Mouse (Mus musculus): ENCODE results near the gene Ush2a. TPM values are rescaled to one million over a fixed set of nuclear protein-coding genes. Genes with fewer than 3 reads are reported as not detected.
A peak's percentile ranks its signal among the peaks of the same experiment; 100 is the strongest.

Ush2a gene
- total RNA-seq (2022): under 1 TPM; 0.14 to 0.61 (median 0.26) TPM

DNA sequence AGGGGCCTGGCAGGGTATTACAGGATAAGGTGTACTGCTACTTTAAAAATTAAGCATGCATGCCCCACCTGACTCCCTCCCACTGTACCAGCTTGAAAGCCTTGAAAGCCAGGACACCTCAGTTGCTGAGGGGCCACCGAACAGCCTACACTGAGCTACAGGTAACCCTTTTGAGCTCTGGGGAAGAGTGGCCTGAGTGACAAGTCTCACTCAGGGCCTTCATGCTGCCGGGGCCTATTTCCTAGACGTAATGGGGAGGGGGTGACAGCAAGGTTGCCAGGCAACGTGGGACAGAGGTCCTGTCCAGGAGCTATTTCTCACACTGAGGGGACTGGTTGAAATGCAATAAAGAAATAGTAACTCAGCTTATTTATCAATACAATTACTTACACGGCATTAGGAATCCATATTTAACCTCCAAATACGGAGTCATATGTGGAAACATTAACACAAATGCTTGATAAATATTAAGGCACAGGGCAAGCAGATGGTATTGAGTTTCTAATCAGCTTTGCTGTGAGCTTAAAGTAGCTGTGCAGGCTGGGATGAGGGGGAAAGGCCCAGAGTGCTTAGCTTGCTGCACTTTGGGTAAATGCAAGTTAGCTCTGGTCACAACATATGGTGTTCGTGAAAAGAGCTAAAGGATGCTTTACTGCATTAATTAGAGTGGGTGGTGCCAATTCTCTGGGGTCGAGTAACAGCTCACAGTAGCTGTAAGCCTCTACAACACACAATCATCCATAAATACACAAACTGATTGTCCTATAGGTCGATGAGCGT is at the start of gene Ush2a:
Ush2a (plus strand) TSS at position 121 of the 780 bp plus-strand sequence.
- DNase-seq (ENCODE audit: low spot score in 2 of 2): no peak

DNA sequence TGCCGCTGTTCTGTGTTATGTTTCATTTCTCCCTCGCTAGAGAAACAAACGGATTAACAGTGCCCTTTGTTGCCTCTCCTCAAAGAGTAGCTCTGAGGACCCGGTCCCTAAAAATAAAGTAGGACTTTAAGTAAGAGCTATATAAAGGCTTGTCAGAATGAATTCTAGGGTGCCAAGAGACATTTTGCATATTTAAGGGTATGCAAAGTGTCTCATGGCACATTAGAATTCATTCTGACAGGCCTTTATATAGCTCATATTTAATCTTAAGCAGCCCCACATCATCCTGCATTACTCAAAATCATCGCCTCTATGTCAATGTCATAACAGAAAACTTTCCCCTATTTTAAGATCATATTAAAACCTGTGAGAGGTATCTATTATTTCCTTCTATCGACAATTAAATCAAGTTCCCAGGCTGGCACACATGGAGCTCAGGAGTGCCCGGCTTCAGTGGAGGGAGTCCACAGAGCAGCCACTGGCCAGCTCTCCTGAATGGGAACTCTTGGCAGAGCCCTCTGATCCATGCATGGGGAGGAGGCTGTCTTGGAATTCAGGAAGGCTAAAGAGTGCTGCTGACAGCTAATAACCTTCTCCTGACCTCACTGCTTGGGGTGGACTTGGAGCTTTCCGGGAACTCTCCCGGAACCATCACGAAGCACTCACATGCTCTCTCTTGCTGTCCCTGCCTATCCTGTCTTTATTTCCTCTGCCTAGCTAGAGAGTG is 46.8 kb upstream of the Ush2a start:
- DNase-seq (ENCODE audit: low spot score in 2 of 2): no peak

DNA sequence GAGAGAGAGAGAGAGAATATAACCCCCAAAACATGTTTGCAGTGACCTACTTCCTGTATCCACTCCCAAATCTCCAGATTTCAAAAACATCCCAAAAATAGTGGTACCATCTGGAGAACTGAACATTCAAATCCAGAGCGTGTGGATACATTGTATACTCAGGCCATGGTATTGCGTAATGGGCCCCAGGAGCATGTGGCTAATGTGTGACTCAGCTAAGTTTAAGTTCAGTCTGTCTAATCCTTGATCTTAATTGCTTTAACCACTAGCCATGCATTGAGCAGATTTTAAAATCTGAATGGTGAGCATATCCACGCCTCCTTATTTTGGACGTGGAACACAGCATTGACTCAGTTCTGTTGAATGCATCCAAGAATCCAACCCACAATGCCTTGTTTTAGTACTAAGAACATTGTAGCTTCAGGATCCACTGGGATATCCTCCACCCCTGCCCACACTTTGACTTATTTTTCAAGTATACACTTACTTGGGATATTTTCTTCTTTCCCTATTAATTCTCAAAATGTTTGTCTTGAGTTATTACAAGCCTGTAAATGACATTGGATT is 40.5 kb upstream of the Ush2a start:
- DNase-seq (ENCODE audit: low spot score in 2 of 2): peak in 1 of 2 experiments; percentile 39

DNA sequence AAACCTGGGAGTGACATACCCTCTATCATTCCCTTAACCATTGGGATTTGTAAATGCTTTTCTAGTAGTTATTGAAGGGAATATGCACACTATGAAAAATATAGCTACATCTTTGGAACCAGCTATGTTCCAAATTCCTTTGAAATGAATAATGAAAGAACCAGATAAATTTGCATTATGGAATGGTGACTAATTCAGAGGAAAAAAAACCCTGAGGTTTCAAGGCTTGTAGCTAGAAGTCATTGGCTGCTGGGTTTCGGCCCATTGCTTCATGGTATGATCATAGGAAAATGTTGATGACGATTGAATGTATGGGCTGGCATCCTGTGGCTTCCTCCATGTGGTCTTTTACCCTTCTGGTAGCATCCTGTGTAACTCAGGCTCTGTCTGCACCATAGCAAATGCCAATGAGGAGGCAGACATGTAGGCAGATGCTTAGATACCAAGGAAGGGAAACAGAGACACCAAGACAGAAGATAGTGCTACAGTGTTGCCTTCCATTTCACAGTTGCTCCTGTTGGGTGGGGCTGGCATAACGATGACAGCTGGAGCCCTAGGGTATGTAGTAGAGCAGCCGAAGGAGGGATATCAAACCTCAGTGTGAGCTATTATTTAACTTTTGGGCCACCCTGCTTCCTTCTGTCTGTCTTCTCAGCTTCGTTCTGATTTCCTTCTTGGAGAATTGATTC is 28.6 kb upstream of the Ush2a start:
- no peak for DNase-seq (ENCODE audit: low spot score in 2 of 2)

DNA sequence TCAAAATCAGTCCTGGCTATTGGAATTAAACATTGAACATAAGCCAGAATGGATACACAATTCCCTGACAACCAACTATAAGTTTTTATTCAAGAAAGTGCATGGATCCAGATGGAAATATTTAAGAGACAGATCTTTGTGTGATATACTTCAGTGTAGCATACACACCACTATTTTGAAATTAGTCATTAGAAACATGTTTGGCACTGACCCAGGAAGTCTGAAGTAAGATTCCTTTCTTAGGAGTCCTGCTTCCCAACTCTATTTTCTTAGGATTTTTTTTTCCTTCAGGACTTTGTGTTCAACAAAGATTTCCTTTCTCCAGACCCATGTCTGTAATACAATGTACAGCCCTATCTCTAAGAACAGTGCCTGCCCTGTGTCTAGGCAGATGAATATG is 23.2 kb upstream of the Ush2a start:
- DNase-seq (ENCODE audit: low spot score in 2 of 2): no peak

DNA sequence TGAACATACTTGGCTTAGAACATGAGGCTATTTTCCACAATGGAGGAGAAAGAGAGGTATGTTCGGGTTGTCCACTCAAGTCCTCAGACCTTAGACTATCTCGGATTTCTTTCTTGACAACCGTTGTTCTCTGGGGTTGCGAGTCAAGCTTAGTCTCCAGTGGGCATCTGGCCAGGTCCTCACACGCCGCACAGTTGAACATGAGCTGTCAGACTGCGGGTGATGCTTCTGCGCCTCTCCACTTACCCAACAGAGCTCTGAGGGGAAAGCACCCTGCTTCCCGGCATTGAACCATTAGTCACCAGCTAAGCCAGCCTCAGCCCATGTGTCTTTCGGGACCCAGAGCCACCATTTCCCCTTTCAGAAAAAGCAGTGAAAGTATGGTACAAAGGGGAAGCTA is 20.1 kb upstream of the Ush2a start:
- no peak for DNase-seq (ENCODE audit: low spot score in 2 of 2)

DNA sequence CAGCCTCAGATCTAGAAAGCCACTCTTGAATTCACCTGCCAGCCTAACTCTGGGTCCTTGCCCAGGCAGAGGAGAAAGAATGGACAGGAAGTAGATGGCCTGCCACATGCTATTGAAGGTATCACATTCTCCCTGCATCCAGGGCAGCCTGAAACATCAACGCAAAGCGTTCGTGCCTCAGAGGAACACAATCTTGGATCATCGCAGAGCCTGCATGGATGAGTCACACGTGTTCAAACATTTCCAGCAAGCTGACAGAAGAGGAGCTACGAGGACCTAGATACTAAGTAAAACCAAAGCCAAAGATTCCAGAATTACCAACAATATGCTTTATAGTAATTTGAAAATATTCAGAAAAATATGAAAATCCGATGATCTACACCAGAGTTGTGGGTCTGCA is 4.3 kb upstream of the Ush2a start:
- peak in 1 of 2 experiments; percentile 3 for DNase-seq (ENCODE audit: low spot score in 2 of 2)

DNA sequence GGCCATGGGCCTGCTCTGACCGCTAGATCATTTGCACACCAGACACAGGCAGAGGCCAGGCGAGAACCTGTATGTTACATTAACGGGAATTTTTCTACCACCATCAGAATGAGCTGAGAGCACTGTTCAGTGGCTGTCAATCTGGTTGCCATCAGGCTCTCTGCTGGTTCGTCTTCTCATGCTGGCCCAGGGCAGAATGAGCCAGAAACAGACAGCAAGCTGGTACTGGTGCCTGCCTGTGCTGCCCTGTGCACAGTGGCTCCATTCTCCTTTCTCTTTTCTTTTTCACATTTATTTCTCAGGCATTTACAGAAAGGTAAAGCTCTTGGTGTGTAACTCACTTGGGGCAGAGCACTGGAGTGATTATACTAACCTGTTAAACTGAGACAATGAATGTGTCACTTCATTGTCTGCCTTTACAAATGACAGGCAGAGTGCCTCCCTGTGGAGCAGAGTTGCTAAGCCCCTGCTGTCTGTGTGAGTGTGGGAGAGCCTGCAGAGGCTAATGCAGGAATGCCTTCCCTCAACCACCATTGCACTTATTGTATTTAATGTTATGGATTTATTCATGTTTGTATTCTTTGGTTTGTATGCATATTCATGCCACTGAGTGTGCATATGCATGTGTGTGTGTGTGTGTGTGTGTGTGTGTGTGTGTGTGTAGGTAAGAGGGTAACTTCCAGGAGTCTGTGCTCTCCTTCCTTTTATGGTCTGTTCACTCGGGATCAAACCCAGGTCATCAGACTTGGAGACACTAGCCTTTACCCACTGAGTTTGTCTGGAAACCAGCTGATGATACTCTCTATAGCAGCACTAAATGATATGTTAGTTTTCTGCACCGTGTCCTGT is 1.3 kb upstream of the Ush2a start:
- DNase-seq (ENCODE audit: low spot score in 2 of 2): no peak

DNA sequence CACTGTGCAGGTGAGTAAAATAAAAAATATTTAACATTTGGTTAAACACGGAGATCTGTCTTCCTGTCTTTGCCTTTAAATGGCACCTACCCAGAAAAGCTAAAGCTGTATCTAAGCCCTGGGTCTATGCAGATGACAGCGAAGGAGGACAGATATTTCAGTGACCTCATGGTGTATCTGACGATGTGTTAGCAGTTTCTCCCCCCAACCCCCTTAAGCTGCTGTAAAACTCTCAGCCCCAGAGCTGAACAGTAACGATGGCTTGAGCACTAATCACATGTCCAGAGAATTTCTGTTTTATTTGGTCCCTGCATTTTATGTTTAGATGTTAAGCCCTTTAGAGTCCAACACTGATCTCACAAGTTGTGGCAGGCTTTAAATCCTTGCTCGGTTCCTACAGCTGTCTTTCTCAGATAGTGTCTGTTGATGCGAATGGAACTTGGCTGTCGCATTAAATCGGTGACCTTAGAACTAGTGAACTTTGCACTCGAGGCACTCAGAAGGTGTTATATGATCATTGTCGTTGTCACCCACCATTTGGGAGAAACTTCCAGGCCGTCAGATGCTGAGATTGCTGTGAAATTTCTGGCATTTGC is 5.4 kb downstream of the Ush2a start:
- DNase-seq (ENCODE audit: low spot score in 2 of 2): no peak

DNA sequence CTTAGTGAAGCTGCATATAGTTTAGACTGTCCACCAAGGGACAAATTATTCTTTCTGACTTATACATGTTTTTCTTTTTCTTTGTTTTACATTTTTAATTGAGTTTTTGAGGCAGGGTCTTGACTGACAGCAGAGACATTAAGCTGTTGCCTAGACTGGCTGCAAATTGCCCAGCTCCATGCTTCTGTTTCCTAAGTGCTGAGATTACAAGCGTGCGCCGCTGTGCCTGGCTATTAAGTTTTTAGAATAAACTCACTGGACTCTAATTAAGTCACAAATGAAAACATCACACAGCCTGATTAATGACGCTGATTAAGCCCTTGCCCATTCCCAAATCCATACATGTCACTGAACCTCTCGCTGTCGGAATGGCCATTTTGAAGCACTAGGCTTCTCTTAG is 7.2 kb downstream of the Ush2a start:
- DNase-seq (ENCODE audit: low spot score in 2 of 2): no peak

DNA sequence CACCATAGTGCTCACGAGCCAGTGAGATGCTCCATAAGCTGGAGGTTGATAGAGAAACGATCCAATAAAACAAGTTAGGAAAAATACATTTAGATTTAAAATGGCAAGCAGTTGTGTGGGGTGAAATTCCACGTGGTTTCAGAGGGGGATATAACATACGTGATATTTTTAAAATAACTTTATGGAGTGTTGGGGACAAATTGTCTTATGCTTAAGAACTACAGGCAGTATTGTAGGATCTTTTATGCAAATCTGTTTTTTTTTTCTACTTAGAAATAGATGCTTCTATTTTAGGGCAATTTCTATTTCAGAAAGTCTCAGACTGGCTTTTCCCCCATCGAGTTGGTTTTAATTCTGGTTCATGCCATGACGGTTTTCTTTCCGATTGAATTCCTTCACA is 51.5 kb downstream of the Ush2a start:
- DNase-seq (ENCODE audit: low spot score in 2 of 2): no peak

DNA sequence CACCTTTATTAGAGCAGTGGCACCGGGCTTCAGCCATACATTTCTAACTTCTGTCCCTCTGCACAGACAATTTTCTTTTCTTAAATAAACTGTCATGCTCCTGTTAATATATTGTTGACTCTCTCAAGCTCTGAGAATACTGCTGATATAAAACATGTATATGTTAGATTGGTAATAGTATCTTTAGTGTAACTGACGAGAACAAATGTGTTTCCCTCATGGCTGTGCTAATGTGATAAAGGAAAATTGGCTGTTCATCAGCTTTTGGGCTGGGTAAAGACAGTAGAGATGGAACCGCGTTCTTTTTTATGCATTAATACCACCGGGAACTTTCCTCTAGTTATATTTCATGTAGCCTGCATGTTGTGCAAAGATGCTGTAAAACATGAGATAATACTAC is 54.8 kb downstream of the Ush2a start:
- no peak for DNase-seq (ENCODE audit: low spot score in 2 of 2)

DNA sequence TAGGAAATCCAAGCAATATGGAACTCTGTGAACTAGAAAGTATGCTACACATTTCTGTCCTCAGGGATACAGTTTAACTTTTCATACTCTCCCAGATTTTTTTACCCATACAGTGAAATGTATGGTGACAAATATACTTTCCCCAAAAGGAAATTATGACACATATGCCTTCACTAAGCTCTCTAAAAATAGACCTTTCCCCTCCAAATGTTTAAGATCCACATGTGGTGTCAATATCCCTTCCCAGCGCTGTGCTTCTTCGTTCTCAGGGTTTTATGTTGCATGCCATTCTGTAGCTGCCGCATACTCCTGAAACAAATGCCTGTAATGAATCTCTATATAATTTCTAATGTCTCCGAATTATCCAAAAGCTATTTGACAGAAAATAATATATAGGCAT is 58.4 kb downstream of the Ush2a start:
- DNase-seq (ENCODE audit: low spot score in 2 of 2): no peak

DNA sequence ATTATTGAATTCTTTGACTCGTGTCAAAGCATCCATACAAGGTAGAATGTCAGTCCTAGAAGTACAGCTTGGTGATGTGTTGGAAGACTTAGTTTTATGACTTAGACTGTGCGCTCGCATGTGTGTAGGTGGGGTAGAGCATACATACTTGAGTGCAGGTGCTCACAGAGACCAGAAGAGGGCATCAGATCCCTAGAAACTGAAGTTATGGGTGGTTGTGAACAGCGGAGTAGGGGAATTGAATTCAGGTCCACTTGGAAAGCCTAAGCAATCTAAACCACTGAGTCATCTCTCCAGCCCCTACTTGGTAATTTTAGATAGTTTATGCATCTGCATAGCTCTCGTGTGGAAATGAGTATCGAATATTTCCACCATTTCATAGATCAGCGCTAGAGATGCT is 59.7 kb downstream of the Ush2a start:
- no peak for DNase-seq (ENCODE audit: low spot score in 2 of 2)

DNA sequence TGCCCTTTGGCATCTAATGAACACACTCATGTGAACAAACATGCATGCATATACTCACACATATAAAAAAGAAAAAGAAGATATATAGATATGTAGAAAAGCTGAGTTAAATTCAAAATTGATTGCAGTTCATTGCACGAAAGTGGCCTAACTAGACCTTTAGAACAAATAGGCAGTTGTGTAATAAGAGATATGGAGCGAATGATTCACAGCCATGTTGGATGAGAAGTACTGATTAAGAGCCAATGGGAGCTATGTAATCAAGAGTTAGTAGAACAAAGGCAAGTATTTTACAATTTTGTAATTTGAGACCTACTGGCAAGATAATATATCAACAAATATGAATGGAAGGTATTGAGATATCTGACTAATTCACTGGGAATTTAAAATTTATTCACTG is 68.6 kb downstream of the Ush2a start:
- DNase-seq (ENCODE audit: low spot score in 2 of 2): no peak

DNA sequence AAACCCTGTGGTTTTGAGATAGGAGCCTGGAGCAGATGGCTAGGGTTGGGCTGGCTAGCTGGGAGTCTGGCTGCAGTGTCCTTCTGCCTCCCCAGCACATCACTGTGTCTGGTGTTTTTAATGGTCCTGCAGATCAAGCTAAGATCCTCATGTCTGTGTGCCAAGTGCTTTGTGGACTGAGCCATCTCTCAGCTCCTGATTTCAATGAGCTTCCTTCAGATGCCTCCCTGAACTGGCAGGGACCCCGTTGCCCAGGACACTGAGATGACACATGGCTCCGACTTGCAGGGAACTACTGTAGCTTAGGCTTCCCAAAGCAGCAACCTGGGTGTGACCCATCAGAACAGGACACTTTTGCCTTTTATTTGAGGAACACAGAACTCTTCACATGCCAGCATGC is 72.1 kb downstream of the Ush2a start:
- no peak for DNase-seq (ENCODE audit: low spot score in 2 of 2)

DNA sequence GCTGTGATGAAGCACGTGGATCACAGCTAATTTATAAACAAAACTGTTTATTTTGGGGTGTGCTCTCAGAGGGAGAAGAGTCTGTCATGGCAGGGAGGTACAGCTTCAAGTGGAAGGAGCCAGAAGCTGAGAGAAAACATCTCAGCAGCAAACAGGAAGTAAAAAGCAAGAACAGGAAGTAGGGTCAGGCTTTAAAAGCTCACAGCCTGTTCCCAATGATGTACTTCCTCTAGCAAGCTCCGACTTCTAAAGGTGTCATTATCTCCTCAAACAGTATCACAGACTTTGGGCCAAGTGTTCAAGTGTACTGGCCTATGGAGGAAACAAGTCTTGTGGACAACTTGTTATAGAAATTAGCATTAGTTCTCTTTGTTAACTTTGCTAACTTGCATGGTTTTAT is 85.9 kb downstream of the Ush2a start:
- DNase-seq (ENCODE audit: low spot score in 2 of 2): no peak

DNA sequence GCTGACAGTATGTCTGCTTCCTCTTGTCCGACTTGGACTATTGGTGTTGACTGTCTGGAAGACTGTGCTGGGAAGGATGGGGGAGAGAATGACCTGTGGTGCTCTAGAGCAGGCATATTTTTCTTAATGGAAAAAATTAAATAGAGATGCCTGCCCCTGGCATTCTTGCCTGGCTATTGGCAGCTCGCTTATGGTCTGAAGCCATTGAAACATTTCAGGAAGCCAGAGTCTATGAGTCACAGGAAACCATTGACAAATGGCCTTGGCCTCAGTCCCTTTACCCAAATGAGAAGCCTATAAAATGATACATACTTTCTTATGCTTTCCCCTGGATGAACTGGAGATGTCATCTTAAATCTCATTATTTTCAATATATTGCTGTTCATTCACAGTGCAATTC is 92.9 kb downstream of the Ush2a start:
- no peak for DNase-seq (ENCODE audit: low spot score in 2 of 2)

DNA sequence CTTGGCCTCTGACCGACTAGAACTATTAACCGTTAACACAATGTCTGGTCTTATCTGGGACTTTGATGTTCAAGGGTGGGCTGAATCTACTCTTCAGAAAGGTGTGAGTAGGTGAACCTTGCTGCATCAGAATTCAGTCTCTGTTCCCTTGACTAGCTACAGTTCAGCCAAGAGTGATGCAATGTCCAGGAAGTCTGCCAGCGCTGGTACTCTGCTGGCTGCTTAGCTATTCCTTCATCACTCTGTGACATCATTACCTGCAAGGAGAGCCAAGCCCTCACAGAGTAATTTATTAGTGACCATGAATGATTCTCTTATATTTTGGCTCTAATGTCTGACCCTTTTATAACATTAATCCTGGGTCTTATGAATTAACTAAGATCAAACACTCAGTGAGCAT is 101.7 kb downstream of the Ush2a start:
- no peak for DNase-seq (ENCODE audit: low spot score in 2 of 2)

DNA sequence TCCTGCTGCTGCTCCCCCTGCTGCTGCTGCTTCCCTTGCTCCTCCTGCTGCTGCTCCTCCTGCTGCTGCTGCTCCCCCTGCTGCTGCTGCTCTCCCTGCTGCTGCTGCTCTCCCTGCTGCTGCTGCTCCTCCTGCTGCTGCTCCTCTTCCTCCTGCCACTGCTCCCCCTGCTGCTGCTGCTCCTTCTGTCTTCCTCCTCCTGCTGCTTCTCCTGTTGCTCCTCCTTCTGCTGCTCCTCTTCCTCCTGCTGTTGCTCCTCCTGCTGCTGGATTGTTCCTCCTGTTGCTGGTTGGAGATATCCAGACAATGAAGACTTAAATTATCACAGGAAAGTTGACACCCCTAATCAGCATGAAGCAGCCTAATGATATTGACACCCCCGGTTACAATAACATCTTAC is 123.4 kb downstream of the Ush2a start:
- DNase-seq (ENCODE audit: low spot score in 2 of 2): no peak

DNA sequence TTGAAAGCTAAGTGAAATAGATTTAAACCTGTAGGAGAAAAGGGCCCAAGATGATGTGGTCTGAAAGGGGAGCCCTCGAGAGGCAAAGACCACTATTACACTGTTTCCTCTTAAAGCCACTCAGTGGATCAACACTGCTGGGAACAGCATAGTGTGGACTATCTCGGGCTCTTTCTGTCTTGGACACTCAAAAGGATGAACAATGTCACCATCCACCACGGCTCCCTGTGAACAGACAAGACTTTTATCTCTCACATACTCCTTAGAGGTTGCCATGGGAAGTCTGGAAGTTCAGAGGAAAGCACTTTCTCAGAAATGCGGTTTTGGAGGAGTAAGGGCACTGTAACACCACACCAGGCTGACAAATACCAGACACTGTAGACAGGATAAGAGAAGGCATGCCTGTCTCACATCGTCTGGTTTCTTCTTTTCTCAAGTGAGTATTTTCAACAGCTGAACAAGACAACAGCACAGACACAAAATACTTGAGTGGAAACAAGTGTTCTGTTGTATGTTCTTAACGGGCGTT is 124.0 kb downstream of the Ush2a start:
- no peak for DNase-seq (ENCODE audit: low spot score in 2 of 2)
